11 mouse cellular contexts compared by ENCODE assay signal in genomic region chr12:108318499-108318898, GRCm38 (mm10). TPM values are rescaled to one million over a fixed set of nuclear protein-coding genes. Genes with fewer than 3 reads are reported as not detected.
A peak's percentile ranks its signal among the peaks of the same experiment; 100 is the strongest.
DNase-seq lines count a peak whose midpoint lies in the region; ATAC-seq and TF ChIP-seq lines count a peak whose summit lies in the region.
"Had no signal": no experiment of that assay in that cellular context is flagged by ENCODE, and none has a peak within 500 bp of the region (broad histone marks: within the 10 kb centered on the region; RNA-seq: fewer than 3 reads in every experiment).

No protein-coding gene starts in this region.

- peaks cover 24% of the 10 kb centered on the region for H3K4me1 ChIP-seq in kidney, embryonic 16.5 days (ENCODE audit: insufficient read depth, low read length)
- no peaks in the 10 kb centered on the region; the same call in none of the 2 replicates for H3K4me1 ChIP-seq in hindbrain, embryonic 16.5 days (ENCODE audit: control insufficient read depth, insufficient read depth, low read depth, low read length)
- peaks cover 3% of the 10 kb centered on the region; the same call in 1 of the 2 replicates for H3K4me1 ChIP-seq in midbrain, postnatal 0 days (ENCODE audit: insufficient read depth, low read length)

- peak overlapping the region; percentile 20 for H3K4me3 ChIP-seq in kidney, embryonic 16.5 days (ENCODE audit: low read length)
- H3K4me3 ChIP-seq in hindbrain, embryonic 16.5 days (ENCODE audit: low read length) = peak overlapping the region; percentile 17
- H3K4me3 ChIP-seq in midbrain, postnatal 0 days (ENCODE audit: low read depth, low read length) = no peak overlapping the region

- H3K36me3 ChIP-seq in kidney, embryonic 16.5 days (ENCODE audit: insufficient read depth, low read length) = no peaks in the 10 kb centered on the region
- no peaks in the 10 kb centered on the region for H3K36me3 ChIP-seq in hindbrain, embryonic 16.5 days (ENCODE audit: control insufficient read depth, insufficient read depth, low read length)
- H3K36me3 ChIP-seq in midbrain, postnatal 0 days (ENCODE audit: insufficient read depth, low read length) = no peaks in the 10 kb centered on the region

- DNase-seq in embryo, embryonic 10 days (ENCODE audit: low spot score) = peak; percentile 46
- DNase-seq in embryo, embryonic 11 days = no peak
- DNase-seq in kidney, adult 11 months = no peak
- no peak for DNase-seq in midbrain, postnatal 0 days (ENCODE audit: low spot score)
- no peak for DNase-seq in cerebellum, adult 9-11 months
- DNase-seq in layer of hippocampus, adult 11-12 months (ENCODE audit: low spot score) = no peak
- DNase-seq: gastrocnemius, postnatal 25 days; layer of hippocampus, postnatal 36 days; lung, postnatal 4 days had no signal

- peak; percentile 35; the same call in 1 of the 2 replicates for ATAC-seq in kidney, embryonic 16.5 days (ENCODE audit: low FRiP score, low TSS enrichment)
- no peak for ATAC-seq in hindbrain, embryonic 16.5 days
- 0 out of 2 replicates have a peak, but pooled peaks have one; percentile 24 for ATAC-seq in midbrain, postnatal 0 days (ENCODE audit: low FRiP score)

- no peak overlapping the region for H3K9ac ChIP-seq in kidney, embryonic 16.5 days (replicated peaks; ENCODE audit: low read length)
- H3K9ac ChIP-seq in hindbrain, embryonic 16.5 days (ENCODE audit: low read depth, low read length) = no peak overlapping the region; the same call in 1 of the 2 replicates
- no peak overlapping the region for H3K9ac ChIP-seq in midbrain, postnatal 0 days (replicated peaks; ENCODE audit: low read length, poor library complexity, severe bottlenecking)

- H3K27me3 ChIP-seq in kidney, embryonic 16.5 days (ENCODE audit: insufficient read depth, low read length) = peaks cover 51% of the 10 kb centered on the region
- peaks cover 14% of the 10 kb centered on the region for H3K27me3 ChIP-seq in hindbrain, embryonic 16.5 days (replicated peaks; ENCODE audit: control insufficient read depth, insufficient read depth, low read length)
- peaks cover 18% of the 10 kb centered on the region for H3K27me3 ChIP-seq in midbrain, postnatal 0 days (ENCODE audit: insufficient read depth, low read length)

- H3K27ac ChIP-seq in kidney, embryonic 16.5 days (ENCODE audit: low read length) = no peak overlapping the region
- H3K27ac ChIP-seq in hindbrain, embryonic 16.5 days (ENCODE audit: low read depth, low read length) = no peak overlapping the region
- H3K27ac ChIP-seq in midbrain, postnatal 0 days (ENCODE audit: low read depth, low read length) = no peak overlapping the region

- WGBS in kidney, embryonic 16.5 days = 6% methylated on average over 37 of the region's 37 CpGs
- WGBS in hindbrain, embryonic 16.5 days = 20% methylated on average over 26 of the region's 37 CpGs
- 27% methylated on average over 37 of the region's 37 CpGs for WGBS in midbrain, postnatal 0 days

- peak overlapping the region; percentile 33 for H3K4me2 ChIP-seq in kidney, embryonic 16.5 days (replicated peaks; ENCODE audit: low read depth, low read length)
- peak overlapping the region; percentile 42 for H3K4me2 ChIP-seq in hindbrain, embryonic 16.5 days (ENCODE audit: low read length)
- H3K4me2 ChIP-seq in midbrain, postnatal 0 days (ENCODE audit: low read depth, low read length, poor library complexity, severe bottlenecking) = no peak overlapping the region

- no peak for TF ChIP-seq CTCF in midbrain, postnatal 0 days (IDR thresholded peaks at IDR 0.05)

- no peaks in the 10 kb centered on the region for H3K9me3 ChIP-seq in kidney, embryonic 16.5 days (ENCODE audit: low read length)
- no peaks in the 10 kb centered on the region for H3K9me3 ChIP-seq in hindbrain, embryonic 16.5 days (ENCODE audit: control insufficient read depth, low read length)
- H3K9me3 ChIP-seq in midbrain, postnatal 0 days (ENCODE audit: low read length) = no peaks in the 10 kb centered on the region

RNA-seq across cellular contexts. Expression of gene Hhipl1, which starts 12.4 kb away (rescaled TPM):
- polyA plus RNA-seq in kidney, embryonic 16.5 days (2015; fragmentation: Nextera tagmentation; extraction: Ambion mirVana) = 0.80 and 0.81 TPM in 2 replicates
- polyA plus RNA-seq in hindbrain, embryonic 16.5 days (2015; fragmentation: Nextera tagmentation; extraction: Ambion mirVana) = 2.6 and 2.9 TPM in 2 replicates
- total RNA-seq in midbrain, postnatal 0 days (2014; rRNA removed) = 9.3 and 10.4 TPM in 2 replicates
- 2.7 and 2.9 TPM in 2 replicates for polyA plus RNA-seq in midbrain, postnatal 0 days (2015; fragmentation: Nextera tagmentation; extraction: Ambion mirVana)

RNA-seq across cellular contexts. Expression of gene Cyp46a1, which starts 15.7 kb away (rescaled TPM):
- 11.8 and 12.2 TPM in 2 replicates for polyA plus RNA-seq in kidney, embryonic 16.5 days (2015; fragmentation: Nextera tagmentation; extraction: Ambion mirVana)
- 38.3 and 40.1 TPM in 2 replicates for polyA plus RNA-seq in hindbrain, embryonic 16.5 days (2015; fragmentation: Nextera tagmentation; extraction: Ambion mirVana)
- total RNA-seq in midbrain, postnatal 0 days (2014; rRNA removed) = 33.2 and 36.0 TPM in 2 replicates
- polyA plus RNA-seq in midbrain, postnatal 0 days (2015; fragmentation: Nextera tagmentation; extraction: Ambion mirVana) = 52.0 and 55.3 TPM in 2 replicates

RNA-seq across cellular contexts. Expression of gene Ccdc85c, which starts 43.3 kb away (rescaled TPM):
- 5.3 and 6.8 TPM in 2 replicates for polyA plus RNA-seq in kidney, embryonic 16.5 days (2015; fragmentation: Nextera tagmentation; extraction: Ambion mirVana)
- polyA plus RNA-seq in hindbrain, embryonic 16.5 days (2015; fragmentation: Nextera tagmentation; extraction: Ambion mirVana) = 7.5 and 10.2 TPM in 2 replicates
- 69.1 and 89.6 TPM in 2 replicates for total RNA-seq in midbrain, postnatal 0 days (2014; rRNA removed)
- polyA plus RNA-seq in midbrain, postnatal 0 days (2015; fragmentation: Nextera tagmentation; extraction: Ambion mirVana) = 16.6 and 19.9 TPM in 2 replicates

RNA-seq across cellular contexts. Expression of gene Eml1, which starts 52.3 kb away (rescaled TPM):
- 82.7 and 92.4 TPM in 2 replicates for polyA plus RNA-seq in kidney, embryonic 16.5 days (2015; fragmentation: Nextera tagmentation; extraction: Ambion mirVana)
- 59.3 and 62.3 TPM in 2 replicates for polyA plus RNA-seq in hindbrain, embryonic 16.5 days (2015; fragmentation: Nextera tagmentation; extraction: Ambion mirVana)
- 43.9 and 52.0 TPM in 2 replicates for total RNA-seq in midbrain, postnatal 0 days (2014; rRNA removed)
- polyA plus RNA-seq in midbrain, postnatal 0 days (2015; fragmentation: Nextera tagmentation; extraction: Ambion mirVana) = 34.0 and 37.4 TPM in 2 replicates
